Mouse (Mus musculus) thymus, postnatal 10 days (tissue): ENCODE measurements at regions not wholly inside any gene's neighbourhood (a gene's known extent, or its start where the extent isn't known, plus 50 kb on each side); places are given as distances from the start of the nearest gene placed in this dataset.
A peak's percentile ranks its signal among the peaks of the same experiment; 100 is the strongest.

Source experiments
- DNase-seq, 2 experiments: peaks; one replicate each; pipeline ENCODE4 v3.0.0; 2021; ENCODE audit warnings: low spot score in 2 of 2

GRCm38 (mm10) chr6:51179741-51180537, 252.5 kb upstream of the Nfe2l3 start:
- no peak for DNase-seq

- DNase-seq = no peak
These were observed 251.3 kb upstream of the Nfe2l3 start for GRCm38 (mm10) chr6:51180881-51181875.

GRCm38 (mm10) chr6:51181905-51182304, 250.6 kb upstream of the Nfe2l3 start:
- DNase-seq = no peak

DNA sequence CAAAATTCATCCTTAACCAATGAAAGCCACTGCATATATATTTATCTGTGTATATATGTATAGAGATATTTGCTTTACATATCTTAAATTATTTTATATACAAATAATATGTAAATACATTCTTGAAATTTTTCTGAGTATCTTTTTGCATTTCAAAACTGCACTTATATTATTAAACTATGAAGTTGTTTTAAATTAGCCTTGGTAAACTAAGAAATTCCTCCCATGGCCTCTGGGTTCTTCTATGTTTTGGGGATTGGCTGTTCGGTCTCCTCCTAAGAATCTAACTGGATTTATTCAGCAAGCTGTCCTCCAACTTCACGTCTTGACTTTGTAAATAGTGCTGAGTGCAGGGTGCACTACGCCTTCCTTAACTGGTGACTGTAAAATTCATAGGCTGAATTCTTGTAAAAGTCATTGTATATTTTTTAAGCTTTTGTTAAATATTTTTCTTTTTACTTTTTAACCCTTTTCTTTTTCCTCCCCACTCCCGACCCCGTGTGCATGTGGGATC, 249.6 kb upstream of the Nfe2l3 start:
- no peak for DNase-seq

GRCm38 (mm10) chr6:51183576-51184420, 248.7 kb upstream of the Nfe2l3 start:
- no peak for DNase-seq

DNA sequence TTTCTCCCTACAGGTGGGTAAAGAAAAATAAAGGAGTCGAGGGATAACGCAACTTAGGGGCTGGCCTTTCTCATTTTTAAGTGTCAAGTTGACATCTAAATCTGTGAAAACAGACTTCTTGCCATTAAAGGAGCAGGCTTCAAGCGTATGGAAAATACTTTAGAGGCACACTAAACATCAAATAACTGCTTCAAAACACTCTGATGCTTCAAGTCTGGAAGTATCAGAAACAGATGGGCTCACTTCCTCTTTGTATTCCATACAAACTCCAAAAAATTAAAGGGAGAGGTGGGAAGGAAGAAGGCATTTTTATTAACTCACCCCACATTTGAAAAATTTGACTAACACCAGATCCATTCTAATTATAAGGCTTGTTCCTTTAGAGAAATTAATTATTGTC, 248.0 kb upstream of the Nfe2l3 start:
- no peak for DNase-seq

DNA sequence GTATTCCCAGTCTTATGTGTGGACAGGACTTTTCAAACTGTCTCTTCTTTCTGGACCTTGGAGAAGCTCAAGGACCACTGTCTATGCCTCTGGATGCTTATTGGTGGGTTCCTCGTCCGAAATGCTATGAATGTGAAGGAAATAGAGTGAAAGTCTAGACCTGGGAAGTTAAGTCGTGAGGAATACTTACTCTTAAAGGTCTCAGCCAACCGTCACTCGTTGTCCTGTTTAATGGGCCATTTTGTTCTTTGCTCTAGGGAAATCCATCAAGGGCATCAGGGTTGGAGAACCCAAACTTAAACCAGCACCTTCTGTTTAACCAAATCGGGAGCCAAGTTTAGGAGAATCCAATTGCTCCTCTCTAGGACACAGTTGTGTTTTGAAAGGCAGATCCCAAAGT, 247.3 kb upstream of the Nfe2l3 start:
- no peak for DNase-seq

- DNase-seq = no peak
These were observed 243.3 kb upstream of the Nfe2l3 start for GRCm38 (mm10) chr6:51189173-51189572.

GRCm38 (mm10) chr6:51192826-51193225, 239.6 kb upstream of the Nfe2l3 start:
- DNase-seq = no peak

DNA sequence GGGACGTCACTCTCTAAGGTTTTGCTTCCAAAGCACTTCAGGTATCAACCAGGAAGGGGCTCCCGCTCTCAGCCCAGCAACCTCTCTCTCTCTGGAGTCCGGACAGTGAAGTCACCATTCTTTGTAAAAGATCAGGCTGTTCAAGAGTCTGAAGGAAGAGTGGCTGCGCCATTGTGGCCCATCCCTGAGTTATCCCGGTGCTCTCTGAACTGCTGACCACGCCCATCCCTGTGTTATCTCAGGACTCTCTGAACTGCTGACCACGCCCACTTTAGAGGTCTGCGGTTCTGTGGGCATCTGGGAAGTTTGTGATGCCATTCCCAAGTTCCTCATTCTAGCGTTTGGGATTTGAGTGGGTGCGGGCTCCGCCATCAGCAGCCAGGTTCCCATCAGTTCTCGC, 239.1 kb upstream of the Nfe2l3 start:
- DNase-seq = no peak

GRCm38 (mm10) chr6:51196391-51196790, 236.1 kb upstream of the Nfe2l3 start:
- no peak for DNase-seq

DNA sequence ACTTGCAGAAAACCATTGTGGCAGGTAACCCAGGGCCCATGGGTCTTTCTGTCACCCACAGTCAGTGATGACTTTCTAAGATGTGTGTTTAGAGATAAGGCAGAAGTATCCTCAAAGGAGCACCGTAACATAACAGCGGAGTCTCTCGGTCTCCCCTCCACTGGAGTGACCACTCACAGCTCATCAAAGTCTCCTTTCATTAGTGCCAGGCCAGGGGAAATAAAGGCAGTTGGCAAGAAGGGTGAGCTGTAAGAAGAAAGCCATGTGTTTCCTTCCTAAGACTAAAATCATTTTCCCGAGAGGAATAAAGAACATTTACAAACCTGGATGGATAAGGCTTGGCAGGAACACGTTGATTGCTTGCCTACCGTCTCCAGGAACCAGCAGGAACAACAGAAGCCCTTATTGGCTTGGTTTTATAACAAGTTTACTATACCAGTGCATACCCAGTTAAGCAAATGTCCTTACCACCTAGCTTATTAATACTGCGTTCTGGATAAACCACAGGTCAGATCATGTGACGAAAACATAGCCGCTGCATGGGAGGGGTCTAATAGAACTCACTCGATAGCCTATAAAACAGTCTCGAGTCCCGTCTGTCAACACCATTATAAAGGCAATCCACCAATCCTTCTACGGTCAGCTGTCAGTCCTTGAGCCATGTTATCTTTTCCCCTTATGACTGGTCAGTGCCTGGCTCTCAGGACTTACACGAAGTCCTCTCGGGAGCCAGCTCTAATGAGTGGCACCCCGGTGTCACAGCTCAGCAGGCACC, 235.3 kb upstream of the Nfe2l3 start:
- DNase-seq = no peak

- no peak for DNase-seq
These were observed 232.3 kb upstream of the Nfe2l3 start for GRCm38 (mm10) chr6:51200207-51200606.

DNA sequence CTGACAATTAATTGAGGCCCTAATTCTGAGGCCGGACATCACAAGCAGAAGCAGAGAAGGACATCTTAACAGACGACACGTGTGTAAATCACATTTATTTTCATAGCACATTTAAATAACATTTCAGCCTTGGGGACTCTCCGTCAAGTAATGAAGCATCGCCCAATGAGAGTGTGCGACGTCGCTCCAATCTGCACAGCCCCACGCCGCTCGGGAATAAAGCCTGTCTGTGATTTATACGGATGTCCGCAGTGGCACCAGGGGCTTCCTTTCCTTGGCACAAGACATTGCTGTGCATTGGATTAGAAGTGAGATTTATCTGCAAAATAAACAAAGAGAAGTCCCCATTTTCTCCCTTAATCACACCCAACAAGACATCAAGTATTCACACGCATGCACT, 231.6 kb upstream of the Nfe2l3 start:
- no peak for DNase-seq

- no peak for DNase-seq
These were observed 228.2 kb upstream of the Nfe2l3 start for GRCm38 (mm10) chr6:51204306-51204705.

DNA sequence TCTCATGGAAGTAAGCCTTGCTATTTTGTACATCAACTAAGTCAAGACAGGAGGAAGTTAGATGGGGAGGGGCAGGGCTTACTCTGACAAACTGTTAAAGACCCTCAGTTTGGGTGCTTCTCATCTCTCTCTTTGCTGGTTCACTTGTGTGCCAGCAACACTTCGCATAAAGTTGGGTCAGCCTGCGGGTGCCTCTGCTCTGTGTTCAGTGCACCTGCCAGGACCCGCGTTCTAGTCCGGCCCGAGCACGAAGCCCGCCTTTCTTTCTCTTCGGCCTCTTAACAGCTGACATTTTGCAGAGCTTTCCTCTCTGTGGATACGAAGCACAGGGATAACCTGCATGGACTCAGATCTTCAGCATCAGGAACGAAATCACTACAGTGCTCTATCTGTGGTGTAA, 227.1 kb upstream of the Nfe2l3 start:
- no peak for DNase-seq

- peak in 1 of 2 experiments; percentile 70 for DNase-seq
These were observed 225.6 kb upstream of the Nfe2l3 start for GRCm38 (mm10) chr6:51206712-51207505.

GRCm38 (mm10) chr6:51207587-51208361, 224.7 kb upstream of the Nfe2l3 start:
- no peak for DNase-seq
